Comparison of ENCODE assay signal across 9 mouse cellular contexts in genomic region chr3:98099287-98099686, GRCm38 (mm10).
A peak's percentile ranks its signal among the peaks of the same experiment; 100 is the strongest.
DNase-seq lines count a peak whose midpoint lies in the region; ATAC-seq and TF ChIP-seq lines count a peak whose summit lies in the region.
"Had no signal": no experiment of that assay in that cellular context is flagged by ENCODE, and none has a peak within 500 bp of the region (broad histone marks: within the 10 kb centered on the region; RNA-seq: fewer than 3 reads in every experiment).

No protein-coding gene starts in this region.

- H3K27me3 ChIP-seq in liver, embryonic 12.5 days (replicated peaks), result no peaks in the 10 kb centered on the region
- H3K27me3 ChIP-seq: embryonic facial prominence, embryonic 12.5 days; midbrain, embryonic 13.5 days had no signal

- no peak for DNase-seq in lung, adult 2 months
- DNase-seq in lung, postnatal 10 days, result no peak
- peak; percentile 27 for DNase-seq in adipocyte (ENCODE audit: low spot score)
- DNase-seq in thymus, postnatal 14 days, result peak; percentile 43
- no peak for DNase-seq in layer of hippocampus, postnatal 14 days (ENCODE audit: low spot score in 2 of 2)

- WGBS in lung, adult 2 months, result 69% methylated on average over 10 of the region's 10 CpGs
- WGBS in liver, embryonic 12.5 days (ENCODE audit: insufficient replicate concordance), result 81% methylated on average over 10 of the region's 10 CpGs

- no peak overlapping the region for H3K27ac ChIP-seq in liver, embryonic 12.5 days
- H3K27ac ChIP-seq: embryonic facial prominence, embryonic 12.5 days; midbrain, embryonic 13.5 days had no signal

- TF ChIP-seq POLR2A in lung, adult 2 months (IDR thresholded peaks at IDR 0.05; ENCODE audit: borderline replicate concordance, extremely low read depth, low read depth, low read length), result no peak

- H3K4me1 ChIP-seq in lung, adult 2 months (ENCODE audit: control insufficient read depth, insufficient read depth, low read length), result no peaks in the 10 kb centered on the region
- H3K4me1 ChIP-seq in liver, embryonic 12.5 days, result no peaks in the 10 kb centered on the region

- peak; percentile 59 for TF ChIP-seq CTCF in lung, adult 2 months (IDR thresholded peaks at IDR 0.05; ENCODE audit: insufficient read depth, low read length)

- H3K9me3 ChIP-seq in liver, embryonic 12.5 days (replicated peaks), result peaks cover 12% of the 10 kb centered on the region
- H3K9me3 ChIP-seq: midbrain, embryonic 13.5 days had no signal

- H3K4me2 ChIP-seq in liver, embryonic 12.5 days, result no peak overlapping the region
- H3K4me2 ChIP-seq: embryonic facial prominence, embryonic 12.5 days; midbrain, embryonic 13.5 days had no signal

- no peak overlapping the region for H3K9ac ChIP-seq in liver, embryonic 12.5 days
- H3K9ac ChIP-seq: embryonic facial prominence, embryonic 12.5 days; midbrain, embryonic 13.5 days had no signal

- H3K36me3 ChIP-seq in liver, embryonic 12.5 days, result peaks cover 69% of the 10 kb centered on the region

- no peak overlapping the region for H3K4me3 ChIP-seq in lung, adult 2 months (replicated peaks; ENCODE audit: extremely low read depth, low read depth, low read length)
- H3K4me3 ChIP-seq in liver, embryonic 12.5 days, result no peak overlapping the region
- H3K4me3 ChIP-seq: embryonic facial prominence, embryonic 12.5 days; midbrain, embryonic 13.5 days had no signal

- ATAC-seq in liver, embryonic 12.5 days, result 0 out of 2 replicates have a peak, but pooled peaks have one; percentile 20
- no peak for ATAC-seq in erythroid progenitor cell, adult 5-6 weeks (replicated peaks; ENCODE audit: low FRiP score, poor library complexity, severe bottlenecking)
- ATAC-seq: midbrain, embryonic 13.5 days had no signal

Comparison
In these comparisons a context has a peak if more than half of its experiments do, and no peak if none do; other contexts are left out.
1. DNase-seq: peak in adipocyte (single experiment) and thymus, postnatal 14 days (single experiment); none in lung, adult 2 months (single experiment), lung, postnatal 10 days (single experiment) and layer of hippocampus, postnatal 14 days (0 of 2).